Mouse (Mus musculus) MEL (cell line): ENCODE measurements around the gene Rpp25. TPM values are rescaled to one million over a fixed set of nuclear protein-coding genes. Genes with fewer than 3 reads are reported as not detected.

Experiments used
- DNase-seq: peaks from one replicate; pipeline ENCODE4 v3.0.0; 2011; ENCODE audit warnings: low read depth, low spot score
- H3K27ac ChIP-seq: 2 replicates; pipeline ENCODE4 v1.5.1; 2012; ENCODE audit warnings: low read depth, mild to moderate bottlenecking, control low read depth, low read length, moderate library complexity; ENCODE audit not compliant: control insufficient read depth
- H3K27me3 ChIP-seq, 2 experiments: fragments of 150-350 bp in 1 of 2; sonication (generic) in 1 of 2; 2 replicates each; pipeline ENCODE4 v1.6.1; 2012; ENCODE audit warnings: low read length in 2 of 2, mild to moderate bottlenecking in 2 of 2, improper control_type of control experiment in 1 of 2, moderate library complexity in 1 of 2; ENCODE audit not compliant: insufficient read depth in 2 of 2, control insufficient read depth in 1 of 2
- H3K36me3 ChIP-seq, 2 experiments: 2 replicates each; pipeline ENCODE4 v1.6.1; 2012 to 2014; ENCODE audit warnings: low read length in 2 of 2, improper control_type of control experiment in 1 of 2, inconsistent platforms in 1 of 2, mild to moderate bottlenecking in 1 of 2; ENCODE audit not compliant: insufficient read depth in 2 of 2, control insufficient read depth in 1 of 2
- H3K4me1 ChIP-seq, 2 experiments: fragments of 150-350 bp in 1 of 2; sonication (generic) in 1 of 2; 2 replicates each; pipeline ENCODE4 v1.6.1; 2012; ENCODE audit warnings: low read length in 2 of 2, improper control_type of control experiment in 1 of 2, mild to moderate bottlenecking in 1 of 2; ENCODE audit not compliant: insufficient read depth in 2 of 2, control insufficient read depth in 1 of 2
- H3K4me3 ChIP-seq, 2 experiments: fragments of 150-350 bp in 1 of 2; sonication (generic) in 1 of 2; 2 replicates each; pipeline ENCODE4 v1.5.1; 2012; ENCODE audit warnings: low read depth in 2 of 2, low read length in 2 of 2, mild to moderate bottlenecking in 2 of 2, moderate library complexity in 2 of 2, control low read depth in 1 of 2, improper control_type of control experiment in 1 of 2; ENCODE audit not compliant: control insufficient read depth in 1 of 2, insufficient read depth in 1 of 2
- H3K79me2 ChIP-seq: 2 replicates; pipeline ENCODE4 v1.6.1; 2012; ENCODE audit warnings: mild to moderate bottlenecking, low read length, moderate library complexity; ENCODE audit not compliant: control insufficient read depth, poor library complexity, insufficient read depth
- H3K9ac ChIP-seq: 2 replicates; pipeline ENCODE4 v1.6.1; 2012; ENCODE audit warnings: low read depth, mild to moderate bottlenecking, control low read depth, low read length, moderate library complexity; ENCODE audit not compliant: control insufficient read depth, poor library complexity, severe bottlenecking
- H3K9me3 ChIP-seq: fragments of 150-350 bp; sonication (generic); replicated peaks from 2 replicates; pipeline ENCODE4 v1.6.1; 2012; ENCODE audit warnings: mild to moderate bottlenecking, low read length, improper control_type of control experiment, moderate library complexity; ENCODE audit not compliant: insufficient read depth
- CHD1 ChIP-seq: IDR thresholded peaks from 2 replicates; pipeline ENCODE4 v1.6.1; 2012; ENCODE audit warnings: low read depth, mild to moderate bottlenecking, inconsistent platforms, low read length, improper control_type of control experiment
- CHD2 ChIP-seq: IDR thresholded peaks from 2 replicates; pipeline ENCODE4 v1.6.1; 2011; ENCODE audit warnings: low read length, improper control_type of control experiment
- CTCF ChIP-seq, 3 experiments: IDR thresholded peaks in 2 of 3; conservative IDR thresholded peaks in 1 of 3; 2 replicates each; pipeline ENCODE4 v1.5.1; 2011 to 2012; ENCODE audit warnings: low read length in 3 of 3, low read depth in 2 of 3, mild to moderate bottlenecking in 2 of 3, improper control_type of control experiment in 1 of 3, inconsistent platforms in 1 of 3, mixed read lengths in 1 of 3, moderate library complexity in 1 of 3; ENCODE audit not compliant: control insufficient read depth in 1 of 3, insufficient read depth in 1 of 3, poor library complexity in 1 of 3, severe bottlenecking in 1 of 3
- E2F4 ChIP-seq: IDR thresholded peaks from 2 replicates; pipeline ENCODE4 v1.6.1; 2011; ENCODE audit warnings: low read depth, low read length, improper control_type of control experiment, borderline replicate concordance
- ELF1 ChIP-seq: IDR thresholded peaks from 2 replicates; pipeline ENCODE4 v1.6.1; 2014; ENCODE audit warnings: low read depth, mild to moderate bottlenecking, inconsistent platforms, low read length, improper control_type of control experiment, moderate library complexity
- GATA1 ChIP-seq: IDR thresholded peaks from 2 replicates; pipeline ENCODE4 v1.6.1; 2011; ENCODE audit warnings: low read depth, low read length, improper control_type of control experiment
- HCFC1 ChIP-seq: IDR thresholded peaks from 2 replicates; pipeline ENCODE4 v1.6.1; 2012; ENCODE audit warnings: low read depth, mild to moderate bottlenecking, inconsistent platforms, low read length, improper control_type of control experiment, moderate library complexity
- JUND ChIP-seq: IDR thresholded peaks from 2 replicates; pipeline ENCODE4 v1.6.1; 2011; ENCODE audit warnings: low read depth, mild to moderate bottlenecking, improper control_type of control experiment, low read length
- MAFK ChIP-seq: IDR thresholded peaks from 2 replicates; pipeline ENCODE4 v1.6.1; 2011; ENCODE audit warnings: low read depth, mild to moderate bottlenecking, low read length, improper control_type of control experiment, borderline replicate concordance
- MAZ ChIP-seq: IDR thresholded peaks from 2 replicates; pipeline ENCODE4 v1.6.1; 2012; ENCODE audit warnings: low read depth, mild to moderate bottlenecking, inconsistent platforms, low read length, improper control_type of control experiment
- MEF2A ChIP-seq: IDR thresholded peaks from 2 replicates; pipeline ENCODE4 v1.6.1; 2014; ENCODE audit warnings: low read depth, mild to moderate bottlenecking, inconsistent platforms, low read length, improper control_type of control experiment; ENCODE audit not compliant: poor library complexity, insufficient replicate concordance, severe bottlenecking; ENCODE audit errors: extremely low read depth
- MYB ChIP-seq: IDR thresholded peaks from 2 replicates; pipeline ENCODE4 v1.6.1; 2011; ENCODE audit warnings: mild to moderate bottlenecking, low read depth, low read length, improper control_type of control experiment
- NELFE ChIP-seq: IDR thresholded peaks from 2 replicates; pipeline ENCODE4 v1.6.1; 2011; ENCODE audit warnings: low read depth, low read length, improper control_type of control experiment
- POLR2AphosphoS5 ChIP-seq: IDR thresholded peaks from 2 replicates; pipeline ENCODE4 v1.6.1; 2012; ENCODE audit warnings: low read depth, borderline replicate concordance, mild to moderate bottlenecking, inconsistent platforms, low read length, moderate library complexity, mixed read lengths
- RAD21 ChIP-seq: IDR thresholded peaks from 2 replicates; pipeline ENCODE4 v1.6.1; 2011; ENCODE audit warnings: mild to moderate bottlenecking, low read depth, low read length, improper control_type of control experiment
- RCOR1 ChIP-seq: IDR thresholded peaks from 2 replicates; pipeline ENCODE4 v1.6.1; 2012; ENCODE audit warnings: low read depth, mild to moderate bottlenecking, inconsistent platforms, low read length, improper control_type of control experiment
- SMC3 ChIP-seq: IDR thresholded peaks from 2 replicates; pipeline ENCODE4 v1.6.1; 2011; ENCODE audit warnings: low read depth, low read length, improper control_type of control experiment
- TCF12 ChIP-seq: IDR thresholded peaks from 2 replicates; pipeline ENCODE4 v1.6.1; 2014; ENCODE audit warnings: low read depth, mild to moderate bottlenecking, inconsistent platforms, low read length, improper control_type of control experiment, moderate library complexity
- UBTF ChIP-seq: IDR thresholded peaks from 2 replicates; pipeline ENCODE4 v1.6.1; 2012; ENCODE audit warnings: low read depth, mild to moderate bottlenecking, inconsistent platforms, low read length, improper control_type of control experiment, moderate library complexity, borderline replicate concordance; ENCODE audit not compliant: insufficient read depth
- USF1 ChIP-seq: IDR thresholded peaks from 2 replicates; pipeline ENCODE4 v1.6.1; 2014; ENCODE audit warnings: low read depth, mild to moderate bottlenecking, inconsistent platforms, low read length, improper control_type of control experiment, moderate library complexity
- USF2 ChIP-seq, 2 experiments: IDR thresholded peaks; 2 replicates each; pipeline ENCODE4 v1.6.1; 2011 to 2012; ENCODE audit warnings: improper control_type of control experiment in 2 of 2, low read length in 2 of 2, borderline replicate concordance in 1 of 2, inconsistent platforms in 1 of 2, low read depth in 1 of 2, mild to moderate bottlenecking in 1 of 2; ENCODE audit not compliant: insufficient read depth in 1 of 2
- ZC3H11A ChIP-seq: IDR thresholded peaks from 2 replicates; pipeline ENCODE4 v1.6.1; 2012; ENCODE audit warnings: low read depth, mild to moderate bottlenecking, inconsistent platforms, low read length, improper control_type of control experiment
- ZKSCAN1 ChIP-seq: IDR thresholded peaks from 2 replicates; pipeline ENCODE4 v1.6.1; 2012; ENCODE audit warnings: low read depth, mild to moderate bottlenecking, inconsistent platforms, low read length, improper control_type of control experiment, moderate library complexity
- ZMIZ1 ChIP-seq: IDR thresholded peaks from 2 replicates; pipeline ENCODE4 v1.6.1; 2012; ENCODE audit warnings: low read depth, mild to moderate bottlenecking, inconsistent platforms, low read length, improper control_type of control experiment, moderate library complexity
- ZNF384 ChIP-seq: IDR thresholded peaks from 2 replicates; pipeline ENCODE4 v1.6.1; 2012; ENCODE audit warnings: low read depth, mild to moderate bottlenecking, inconsistent platforms, low read length, improper control_type of control experiment
- polyA plus RNA-seq, 2 experiments: library from polyadenylated mRNA; stranded (reverse) in 1 of 2; unstranded in 1 of 2; fragments of >175 nt in 1 of 2; fragments of >200 nt in 1 of 2; gene quantifications; 2 replicates each; pipeline versions ENCODE4 v1.2.1 to v1.2.4; 2012; ENCODE audit warnings: low replicate concordance in 2 of 2, low read depth in 1 of 2; ENCODE audit not compliant: insufficient read length in 2 of 2, insufficient read depth in 1 of 2, missing spikeins in 1 of 2
- total RNA-seq: library from RNA; depleted of rRNA; stranded (reverse); fragments of 300-350 nt; gene quantifications from 2 replicates; pipeline ENCODE4 v1.2.3, GENCODE M21; 2012

Gene Rpp25
- total and polyA plus RNA-seq, 3 experiments: 0.12 to 0.68 TPM; not detected in 1

DNA sequence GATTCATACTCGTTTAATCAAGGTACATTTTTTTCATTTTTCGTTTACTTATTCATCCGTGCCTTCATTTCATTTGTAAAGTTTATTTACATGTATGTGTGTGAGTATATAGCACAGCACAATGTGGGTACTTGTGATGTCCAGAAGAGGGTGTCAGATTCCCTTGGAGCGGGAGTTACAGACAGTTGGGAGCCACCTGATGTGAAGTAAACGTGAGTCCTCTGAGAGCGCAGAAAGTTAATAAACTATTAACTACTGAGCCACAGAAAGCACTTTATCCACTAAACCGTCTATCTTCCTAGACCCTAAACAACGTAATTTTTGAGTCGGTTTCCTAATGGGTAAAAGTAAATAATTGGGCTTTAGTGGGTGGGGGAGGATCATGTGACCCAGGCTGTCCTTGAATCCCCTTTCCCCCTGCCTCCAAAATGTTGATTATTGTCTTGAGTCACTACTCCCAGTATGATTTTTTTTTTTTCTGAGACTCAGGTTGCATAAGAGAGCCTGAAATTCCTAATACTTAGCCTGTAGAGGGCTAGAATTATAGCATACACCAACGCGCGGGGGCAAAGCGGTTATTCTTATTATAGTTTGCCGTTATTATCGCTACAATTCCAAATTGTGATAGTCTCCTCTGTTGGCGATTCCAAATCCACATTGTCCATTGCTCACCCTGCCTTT, 16.7 kb downstream of the Rpp25 start:
- Histone ChIP-seq H3K4me1 (peaks cover 7 to 15% of the 10 kb centered on the region in 2 experiments), H3K79me2 (peaks cover 41% of the 10 kb centered on the region), H3K4me3 (peak overlapping the region; percentile 62 to 79), H3K27ac (peak overlapping the region; percentile 64), H3K27me3 (no peaks in the 10 kb centered on the region), H3K9me3 (no peaks in the 10 kb centered on the region), H3K36me3 (peaks cover 0 to 26% of the 10 kb centered on the region in 2 experiments; a peak in 2 of 4 replicates), H3K9ac (peak overlapping the region; percentile 85)
- DNase-seq: peak; percentile 65
- TF ChIP-seq JUND (no peak), CHD2 (no peak), SMC3 (0 out of 2 replicates have a peak, but pooled peaks have one; percentile 22), MYB (peak; percentile 25; the same call in 1 of the 2 replicates), USF1 (peak; percentile 88), ZC3H11A (no peak), USF2 (IDR thresholded peaks at IDR 0.05; ENCODE audit: borderline replicate concordance in 1 of 2, insufficient read depth in 1 of 2, low read depth in 1 of 2, low read length in 2 of 2) (peak in 1 of 2 experiments; percentile 40; a peak in 1 of 4 replicates), UBTF (no peak), TCF12 (no peak), RCOR1 (no peak), MAFK (no peak), MEF2A (no peak), NELFE (no peak), ZNF384 (no peak), CTCF (IDR thresholded peaks at IDR 0.05 in 2 of 3, conservative IDR thresholded peaks at IDR 0.05 in 1 of 3; ENCODE audit: control insufficient read depth in 1 of 3, insufficient read depth in 1 of 3, low read depth in 2 of 3, low read length in 3 of 3, poor library complexity in 1 of 3, severe bottlenecking in 1 of 3) (peak in 1 of 3 experiments; percentile 38; a peak in 2 of 6 replicates)

GRCm38 (mm10) chr9:57521056-57521911, 17.5 kb downstream of the Rpp25 start, which contains the start of gene Cox5a:
Gene Cox5a (plus strand): TSS chr9:57521274.
- H3K4me3 ChIP-seq: peak within 1 kb of the TSS; percentile 79 to 98
- peak within 1 kb of the TSS; percentile 86 for H3K9ac ChIP-seq
- H3K4me1 ChIP-seq: peaks cover 9 to 15% of the 10 kb centered on the region in 2 experiments
- peaks cover 48% of the 10 kb centered on the region for H3K79me2 ChIP-seq
- DNase-seq: peak; percentile 96
- no peaks in the 10 kb centered on the region for H3K9me3 ChIP-seq
- H3K27ac ChIP-seq: peak within 1 kb of the TSS; percentile 64
- peaks cover 0 to 32% of the 10 kb centered on the region in 2 experiments; a peak in 3 of 4 replicates for H3K36me3 ChIP-seq
- H3K27me3 ChIP-seq: no peaks in the 10 kb centered on the region
- no peak for TF ChIP-seq MAFK
- TF ChIP-seq ELF1: peak; percentile 81
- TF ChIP-seq RAD21: no peak
- TF ChIP-seq JUND: no peak
- peak; percentile 90 for TF ChIP-seq ZMIZ1
- no peak for TF ChIP-seq ZKSCAN1
- peak; percentile 87 for TF ChIP-seq HCFC1
- no peak for TF ChIP-seq CTCF (IDR thresholded peaks at IDR 0.05 in 2 of 3, conservative IDR thresholded peaks at IDR 0.05 in 1 of 3; ENCODE audit: control insufficient read depth in 1 of 3, insufficient read depth in 1 of 3, low read depth in 2 of 3, low read length in 3 of 3, poor library complexity in 1 of 3, severe bottlenecking in 1 of 3)
- TF ChIP-seq CHD1: no peak
- peak; percentile 37; the same call in 1 of the 2 replicates for TF ChIP-seq MAZ
- TF ChIP-seq ZC3H11A: no peak
- TF ChIP-seq MEF2A: no peak
- TF ChIP-seq E2F4: peak; percentile 61; the same call in 1 of the 2 replicates
- TF ChIP-seq POLR2AphosphoS5: 0 out of 2 replicates have a peak, but pooled peaks have one; percentile 27
- no peak for TF ChIP-seq CHD2
- no peak for TF ChIP-seq GATA1
- no peak for TF ChIP-seq USF2 (IDR thresholded peaks at IDR 0.05; ENCODE audit: borderline replicate concordance in 1 of 2, insufficient read depth in 1 of 2, low read depth in 1 of 2, low read length in 2 of 2)
